Mouse (Mus musculus): ENCODE data around the gene Cphx3.
"Not testable (repeated sequence)": the region's sequence is repeated elsewhere in the genome, so short reads cannot be mapped to it uniquely, and the experiment has no call there.

Gene Cphx3

DNA sequence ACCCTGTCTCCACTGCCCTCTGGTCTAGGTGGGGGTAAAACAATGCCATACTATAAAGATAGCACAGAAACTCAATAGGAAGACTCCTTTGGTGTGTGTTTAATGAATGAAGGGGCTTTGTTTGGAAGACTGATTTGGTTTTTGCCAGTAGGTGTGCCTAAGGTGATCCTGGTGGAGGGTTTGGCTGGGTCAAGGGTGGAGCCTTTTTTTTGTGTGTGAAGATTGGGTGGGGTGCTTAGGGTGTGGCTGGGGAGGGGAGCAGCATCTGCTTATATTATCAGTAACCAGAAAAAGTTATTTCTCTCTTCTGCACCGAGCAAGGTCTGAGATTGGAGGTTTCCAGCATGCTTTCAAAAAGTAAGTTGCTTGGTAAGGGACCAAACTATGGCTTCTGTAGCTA is at the start of gene Cphx3:
Gene Cphx3 (plus strand): TSS at position 301 of the 400 bp plus-strand sequence.
- in situ Hi-C loops (cut with MboI; ENCODE audit: unreplicated experiment in 2 of 2), result not testable (repeated sequence)

DNA sequence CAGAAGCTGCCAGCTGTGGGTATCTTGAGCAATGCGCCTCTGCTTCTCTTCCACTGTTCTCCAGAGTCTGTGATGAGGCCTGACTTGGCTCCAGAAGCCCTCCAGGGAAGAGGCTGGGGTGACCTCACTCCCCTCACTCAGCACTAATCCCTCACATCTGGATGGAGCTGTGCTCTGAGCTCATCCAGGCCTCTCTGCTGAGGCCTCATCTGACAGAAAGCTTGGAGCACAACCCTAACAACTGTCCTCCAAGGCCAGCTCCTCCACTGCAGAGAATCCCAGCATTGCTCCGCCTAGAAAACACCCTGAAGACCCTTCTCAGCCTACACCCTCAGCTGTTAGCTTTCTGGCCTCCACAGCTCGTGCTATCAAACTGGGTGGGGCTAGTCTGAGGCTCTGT is 47.7 kb upstream of the Cphx3 start:
- in situ Hi-C loops (cut with MboI; ENCODE audit: unreplicated experiment in 2 of 2), result not testable (repeated sequence)

DNA sequence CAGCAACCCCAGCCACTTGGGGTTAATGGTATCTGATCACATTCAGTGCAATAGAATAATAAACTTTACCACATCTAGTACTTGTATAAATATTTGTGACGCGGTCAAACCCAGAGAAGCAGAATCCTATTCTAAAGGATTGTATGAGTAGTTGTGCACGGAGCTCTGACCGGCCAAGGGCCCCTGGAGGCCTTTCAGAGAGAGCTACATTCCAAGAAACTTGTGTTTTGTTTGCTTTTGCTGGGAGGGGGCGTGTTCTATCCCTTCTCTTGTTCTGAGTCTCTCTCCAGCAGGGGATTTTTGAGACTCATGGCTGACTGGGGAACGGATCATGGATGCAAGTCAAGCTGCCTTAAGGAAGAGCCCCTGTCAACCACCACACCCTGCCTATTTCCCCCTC is 46.7 kb upstream of the Cphx3 start:
- in situ Hi-C loops (cut with MboI; ENCODE audit: unreplicated experiment in 2 of 2), result not testable (repeated sequence)

DNA sequence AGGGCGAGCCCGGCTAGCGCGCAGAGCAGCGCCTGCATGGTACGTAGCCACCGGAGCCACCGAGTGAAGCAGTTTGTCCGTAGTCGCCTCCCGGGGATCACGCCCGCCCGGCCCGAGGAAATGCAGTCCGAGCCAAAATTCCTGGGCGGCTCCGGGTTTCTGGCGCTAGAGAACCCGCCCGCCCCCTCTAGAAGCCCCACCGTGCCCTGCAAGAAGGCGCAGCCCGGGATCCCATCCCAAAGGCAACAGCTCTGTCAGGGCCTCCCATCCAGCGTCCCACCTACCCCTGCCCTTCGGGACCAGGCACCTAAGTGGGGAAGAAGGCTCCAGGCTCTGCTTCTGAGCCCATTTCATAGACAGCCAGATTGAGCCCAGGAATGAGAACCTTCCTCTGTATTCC is 39.5 kb upstream of the Cphx3 start, which contains the start of gene Gm9780:
Gene Gm9780 (minus strand): TSS at position 101 of the 400 bp plus-strand sequence.
- in situ Hi-C loops (cut with MboI; ENCODE audit: unreplicated experiment in 2 of 2), result not testable (repeated sequence)

DNA sequence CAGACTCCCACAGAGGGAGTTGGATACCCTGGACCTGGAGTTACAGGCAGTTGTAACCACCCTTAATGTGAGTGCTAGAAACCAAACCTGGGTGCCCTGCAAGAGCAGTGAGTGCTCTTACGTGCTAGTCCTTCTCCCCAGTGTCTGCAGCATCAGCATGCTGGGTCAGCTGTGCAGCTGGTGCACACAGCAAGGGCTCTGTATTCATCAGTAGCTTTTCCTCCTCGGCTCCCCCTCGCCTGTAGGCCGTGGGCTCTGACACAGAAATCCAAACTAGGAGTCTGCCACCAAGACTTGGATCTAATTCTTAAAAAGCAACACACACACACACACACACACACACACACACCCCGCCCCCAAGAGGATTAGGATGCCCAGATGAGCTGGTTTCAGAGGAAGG is 37.1 kb upstream of the Cphx3 start:
- in situ Hi-C loops (cut with MboI; ENCODE audit: unreplicated experiment in 2 of 2), result not testable (repeated sequence)

DNA sequence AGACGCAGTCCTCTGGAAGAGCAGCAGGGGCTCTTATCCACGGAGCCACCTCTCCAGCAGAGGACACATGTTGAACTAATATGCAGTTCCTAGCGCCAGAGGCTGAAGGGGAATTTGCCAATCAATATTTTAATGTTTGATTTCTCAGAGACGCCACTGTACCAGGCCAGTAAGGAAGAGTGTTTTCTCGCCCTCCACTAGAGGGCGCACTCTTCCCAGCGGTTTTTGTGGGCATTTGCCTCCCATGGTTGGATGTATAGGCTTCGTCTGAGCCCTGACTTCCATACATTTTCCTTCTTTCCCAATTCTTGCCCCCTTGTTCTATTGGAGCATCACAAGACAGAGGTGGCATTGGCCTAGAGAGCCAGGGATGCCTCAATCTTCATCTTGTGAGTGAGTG is 35.1 kb upstream of the Cphx3 start:
- in situ Hi-C loops (cut with MboI; ENCODE audit: unreplicated experiment in 2 of 2), result not testable (repeated sequence)

DNA sequence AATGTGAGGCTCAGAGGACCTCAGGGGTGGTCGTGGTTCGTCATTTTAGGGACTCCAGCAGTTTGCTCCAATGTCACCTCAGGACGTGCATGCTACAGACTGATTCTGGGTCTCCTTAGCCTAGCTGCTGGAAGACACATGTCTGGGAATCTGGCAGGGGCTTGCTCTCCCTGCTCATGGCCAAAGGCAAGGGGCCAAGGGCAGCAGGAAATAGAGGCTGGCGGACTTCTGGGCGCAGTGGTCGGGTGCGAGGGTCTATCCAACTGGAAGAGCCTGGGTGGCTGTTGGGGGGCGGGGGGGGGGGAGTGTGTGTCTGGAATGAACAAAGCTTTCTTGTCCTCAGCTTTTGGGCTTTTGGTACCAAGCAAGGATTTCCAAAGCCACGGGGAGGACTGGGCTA is 33.3 kb upstream of the Cphx3 start:
- in situ Hi-C loops (cut with MboI; ENCODE audit: unreplicated experiment in 2 of 2), result not testable (repeated sequence)

DNA sequence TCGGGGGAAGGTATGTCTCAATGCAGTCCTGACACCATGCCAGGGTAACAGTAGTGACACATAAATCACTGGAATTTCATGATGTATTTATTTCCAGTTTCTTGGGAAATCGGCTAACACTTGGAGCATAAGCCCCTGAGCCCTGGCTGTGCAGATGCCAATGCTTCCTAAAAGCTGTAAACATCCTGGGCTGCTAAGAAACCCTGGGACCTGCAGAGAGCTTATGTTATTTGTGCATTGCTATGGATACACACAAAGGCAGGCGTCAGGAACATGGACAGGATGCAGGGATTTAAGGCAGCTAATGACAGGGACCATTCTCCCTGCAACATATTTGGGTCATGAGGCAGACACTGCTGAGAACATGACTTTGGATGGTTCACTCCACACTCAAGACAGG is 23.9 kb upstream of the Cphx3 start:
- in situ Hi-C loops (cut with MboI; ENCODE audit: unreplicated experiment in 2 of 2), result not testable (repeated sequence)

DNA sequence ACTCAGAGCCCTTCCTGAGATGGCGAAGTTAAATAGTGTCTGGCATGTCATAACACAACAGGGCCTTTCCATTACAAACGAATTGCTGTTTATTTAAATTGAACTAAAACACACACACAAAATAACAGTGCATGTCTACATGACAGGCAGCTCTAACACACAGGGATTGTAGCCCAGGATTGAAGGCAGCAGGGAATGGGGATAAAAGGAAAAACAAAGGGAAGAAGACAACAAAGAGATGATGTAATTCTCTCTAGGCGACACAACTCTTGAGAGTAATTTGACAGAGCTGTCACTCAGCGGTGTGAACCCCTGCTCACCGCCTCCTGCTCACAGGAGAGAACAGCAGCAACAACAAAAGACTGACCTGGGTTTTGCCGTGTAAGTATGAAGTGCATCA is 22.7 kb upstream of the Cphx3 start:
- in situ Hi-C loops (cut with MboI; ENCODE audit: unreplicated experiment in 2 of 2), result not testable (repeated sequence)

DNA sequence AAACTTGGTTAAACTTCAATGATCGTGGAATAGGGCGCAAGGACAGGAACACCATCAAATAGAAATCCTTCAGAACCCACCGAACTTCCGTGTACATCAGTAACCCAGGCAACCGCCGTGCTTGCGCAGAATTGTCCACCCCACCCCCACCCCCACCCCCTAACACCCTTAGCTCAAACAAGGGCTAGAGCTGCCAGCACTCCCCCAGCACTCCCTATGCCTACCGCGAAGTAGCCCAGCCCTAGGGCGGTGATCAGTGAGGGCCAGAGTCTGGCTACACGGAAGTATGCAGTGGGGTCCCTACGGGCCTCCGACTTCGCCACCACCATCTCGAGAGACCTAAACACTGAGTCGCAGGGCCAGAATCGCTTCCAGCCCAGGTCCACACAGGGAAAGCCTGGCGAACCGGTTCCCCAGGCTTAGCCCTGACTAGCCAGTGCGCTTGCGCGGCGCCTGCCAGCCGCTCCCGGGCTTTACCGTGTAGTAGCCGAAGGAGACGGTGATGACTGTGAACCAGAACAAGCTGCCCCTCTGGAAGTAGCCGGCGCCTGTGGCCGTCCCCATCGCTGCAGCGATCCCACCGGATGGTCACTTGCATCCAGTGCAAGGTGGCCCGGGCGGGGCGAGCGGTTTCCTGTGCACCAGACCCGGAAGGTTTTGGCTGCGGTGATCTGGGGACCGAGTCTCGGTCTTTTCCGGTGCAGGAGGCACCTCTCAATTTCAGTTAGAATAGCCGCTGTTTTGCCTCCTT is 15.3 kb upstream of the Cphx3 start:
- in situ Hi-C loops (cut with MboI; ENCODE audit: unreplicated experiment in 2 of 2), result not testable (repeated sequence)

DNA sequence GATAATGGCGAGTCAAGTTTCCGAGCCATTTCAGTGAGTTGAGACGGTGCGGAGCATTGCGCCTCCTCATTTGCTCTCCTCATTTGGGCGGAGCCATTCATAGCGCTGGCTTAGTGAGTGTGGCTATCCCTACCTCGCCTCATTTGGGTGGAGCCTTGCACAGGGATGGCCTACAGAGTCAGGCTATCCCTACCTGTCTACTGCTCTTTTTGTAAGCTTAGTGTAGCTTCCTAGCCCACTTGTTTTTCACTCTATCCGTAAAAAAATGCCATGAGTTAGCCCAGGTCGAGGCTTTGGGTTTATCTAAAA is 14.8 kb upstream of the Cphx3 start, which contains the start of gene Tmem254c:
Gene Tmem254c (minus strand): TSS at position 31 of the 309 bp plus-strand sequence.
- in situ Hi-C loops (cut with MboI; ENCODE audit: unreplicated experiment in 2 of 2), result not testable (repeated sequence)

DNA sequence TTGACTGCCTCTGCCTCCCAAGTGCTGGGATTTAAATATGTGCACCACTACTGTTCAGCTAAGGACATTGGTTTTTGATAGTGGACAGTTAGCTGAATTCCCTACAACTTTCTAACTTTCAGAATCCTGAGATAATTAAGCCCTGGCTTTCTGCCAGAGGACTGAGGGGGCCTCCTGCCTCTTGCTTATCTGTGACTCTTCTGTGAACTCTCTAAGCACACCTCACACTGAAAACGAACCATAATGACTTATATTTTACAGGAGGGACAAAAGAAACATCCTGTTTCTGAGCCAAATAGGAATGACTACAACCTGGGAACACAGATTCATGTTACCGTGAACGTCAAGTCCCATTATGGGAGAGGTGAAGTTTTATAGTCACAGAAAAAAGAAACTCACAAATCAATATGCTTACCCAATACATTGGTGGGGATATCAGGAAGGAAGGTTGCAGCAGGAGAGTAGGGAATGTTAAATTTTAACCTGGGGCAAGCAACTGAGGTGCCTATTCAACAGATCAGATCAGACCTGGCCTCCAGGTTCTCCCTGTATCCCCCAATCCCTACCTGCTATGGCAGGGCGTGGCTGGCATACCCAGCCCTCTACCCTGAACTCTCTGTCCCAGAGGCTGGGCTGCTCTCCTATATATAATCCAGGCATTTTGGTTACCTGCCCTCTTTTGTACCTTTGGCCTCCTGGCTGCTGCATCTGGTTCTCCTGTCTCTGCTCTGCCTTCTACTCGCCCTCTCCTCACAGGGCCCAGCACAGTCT is 5.3 kb upstream of the Cphx3 start:
- in situ Hi-C loops (cut with MboI; ENCODE audit: unreplicated experiment in 2 of 2), result not testable (repeated sequence)

DNA sequence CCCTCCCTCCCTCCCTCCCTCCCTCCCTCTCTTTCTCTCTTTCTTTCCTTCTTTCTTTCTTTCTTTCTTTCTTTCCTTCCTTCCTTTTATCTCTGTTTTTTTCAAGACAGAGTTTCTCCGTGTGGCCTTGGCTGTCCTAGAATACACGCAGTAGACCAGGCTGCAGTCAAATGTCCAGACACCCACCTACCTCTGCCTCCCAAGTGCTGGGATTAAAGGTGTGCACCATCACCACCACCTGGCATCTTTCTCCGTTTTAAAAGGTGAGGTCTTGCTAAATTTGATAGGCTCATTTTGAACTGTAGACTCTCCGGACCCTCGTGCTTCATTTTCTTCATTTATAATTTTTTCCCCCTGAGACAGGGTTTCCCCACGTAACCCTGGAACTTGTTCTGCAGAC is 881 bp upstream of the Cphx3 start, which contains the start of gene Cphx2:
Gene Cphx2 (plus strand): TSS at position 301 of the 400 bp plus-strand sequence.
- in situ Hi-C loops (cut with MboI; ENCODE audit: unreplicated experiment in 2 of 2), result not testable (repeated sequence)

DNA sequence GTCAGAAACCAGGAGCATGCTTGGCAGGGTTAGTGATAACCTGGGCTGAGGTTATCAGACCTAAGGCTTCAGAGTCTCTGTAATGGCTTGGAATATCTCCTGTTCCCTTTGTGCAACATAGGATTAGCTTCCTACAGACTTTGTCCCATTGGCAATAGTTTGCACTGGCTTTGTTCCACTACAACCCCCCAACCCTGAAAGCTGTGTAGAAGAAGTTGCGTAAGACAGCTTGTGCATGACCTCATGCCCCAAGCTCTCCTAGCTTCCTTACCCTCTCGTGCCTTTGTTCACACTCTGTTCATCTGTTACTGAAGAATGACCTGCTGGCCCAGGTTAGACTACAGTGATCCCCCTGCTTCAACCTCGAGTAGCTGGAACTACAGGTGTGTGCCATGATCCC is 15.5 kb downstream of the Cphx3 start:
- in situ Hi-C loops (cut with MboI; ENCODE audit: unreplicated experiment in 2 of 2), result not testable (repeated sequence)

DNA sequence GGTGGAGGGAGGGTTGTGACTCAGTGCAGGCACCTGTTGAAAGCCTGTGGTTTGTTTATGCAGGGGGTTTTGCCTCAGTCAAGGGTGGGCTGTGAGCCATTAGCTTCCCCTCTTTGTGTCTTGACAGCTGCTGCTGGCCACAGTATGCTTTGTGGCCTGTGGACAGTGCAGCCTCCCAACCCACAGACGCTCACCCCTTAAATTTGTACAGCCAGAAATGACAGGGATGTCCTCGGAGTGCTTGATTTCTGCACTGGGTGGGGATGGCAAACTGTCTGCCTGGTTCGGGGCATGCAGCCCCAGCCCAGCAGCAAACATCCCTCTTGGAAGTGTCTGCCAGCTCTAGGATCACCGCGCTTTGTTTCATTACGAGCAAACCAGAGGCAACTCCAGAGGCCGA is 36.1 kb downstream of the Cphx3 start, which contains the start of gene Duxbl2:
Gene Duxbl2 (plus strand): TSS at position 200 of the 400 bp plus-strand sequence.
- in situ Hi-C loops (cut with MboI; ENCODE audit: unreplicated experiment in 2 of 2), result not testable (repeated sequence)

DNA sequence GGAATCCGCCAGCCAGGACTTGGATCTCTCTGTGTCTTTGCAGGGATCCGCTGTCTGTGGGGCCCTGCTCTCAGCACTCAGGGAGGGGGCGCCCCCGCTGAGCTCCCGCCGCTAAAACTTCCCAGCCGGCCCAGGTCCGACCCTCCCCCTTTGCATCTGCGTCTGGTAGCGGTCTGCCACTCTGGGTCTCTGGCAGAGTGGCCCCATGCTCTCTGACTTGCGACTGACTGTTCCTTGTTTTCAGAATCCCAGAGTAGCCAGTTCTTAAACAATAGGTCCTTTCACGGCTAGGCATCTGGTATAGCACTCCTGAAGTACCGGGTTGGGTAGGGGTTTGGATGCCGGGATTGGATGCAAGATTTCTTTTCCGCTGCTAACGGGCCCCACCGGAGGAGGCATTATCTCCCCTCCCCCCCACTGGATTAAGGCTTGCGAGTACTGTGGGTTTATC is 36.5 kb downstream of the Cphx3 start:
- in situ Hi-C loops (cut with MboI; ENCODE audit: unreplicated experiment in 2 of 2), result not testable (repeated sequence)

DNA sequence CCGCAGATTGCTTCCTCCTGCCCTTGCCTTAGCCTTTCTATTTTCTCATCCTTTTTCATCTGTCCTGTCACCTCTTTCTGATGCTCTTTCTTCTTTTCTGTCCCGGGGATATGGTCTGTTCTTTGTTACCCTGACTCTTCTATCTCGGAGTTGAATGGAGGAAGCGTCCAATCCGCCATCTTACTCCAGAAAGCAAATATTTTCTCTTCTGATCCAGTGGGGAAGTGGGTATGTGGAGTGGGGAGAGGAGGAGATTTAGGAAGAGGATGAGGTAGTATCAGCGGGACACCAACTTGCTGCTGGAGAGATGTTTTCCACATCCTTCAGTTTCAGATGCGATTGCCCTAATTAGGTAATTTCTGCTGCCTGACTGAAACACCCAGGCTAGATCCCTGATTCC is 37.0 kb downstream of the Cphx3 start:
- in situ Hi-C loops (cut with MboI; ENCODE audit: unreplicated experiment in 2 of 2), result not testable (repeated sequence)

DNA sequence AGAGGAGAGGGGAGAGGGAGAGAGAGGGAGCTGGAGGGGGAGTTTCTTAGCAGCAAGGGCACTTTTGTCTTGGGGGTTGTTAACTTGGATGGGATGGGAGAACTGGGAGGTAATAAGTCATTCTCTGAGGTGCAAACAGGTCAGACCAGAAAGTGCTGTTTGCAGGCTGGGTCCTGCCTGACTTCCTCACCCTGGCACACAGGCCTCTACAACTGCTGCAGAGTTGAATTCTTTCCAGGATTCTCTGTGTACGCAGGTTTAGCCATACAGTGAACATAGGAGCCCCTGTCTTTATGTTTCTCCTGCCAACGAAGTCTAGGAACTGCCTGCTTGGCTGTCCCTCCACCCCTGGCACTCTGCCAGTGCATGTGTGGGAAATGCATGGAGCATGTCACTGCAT is 65.0 kb downstream of the Cphx3 start:
- in situ Hi-C loops (cut with MboI; ENCODE audit: unreplicated experiment in 2 of 2), result not testable (repeated sequence)

DNA sequence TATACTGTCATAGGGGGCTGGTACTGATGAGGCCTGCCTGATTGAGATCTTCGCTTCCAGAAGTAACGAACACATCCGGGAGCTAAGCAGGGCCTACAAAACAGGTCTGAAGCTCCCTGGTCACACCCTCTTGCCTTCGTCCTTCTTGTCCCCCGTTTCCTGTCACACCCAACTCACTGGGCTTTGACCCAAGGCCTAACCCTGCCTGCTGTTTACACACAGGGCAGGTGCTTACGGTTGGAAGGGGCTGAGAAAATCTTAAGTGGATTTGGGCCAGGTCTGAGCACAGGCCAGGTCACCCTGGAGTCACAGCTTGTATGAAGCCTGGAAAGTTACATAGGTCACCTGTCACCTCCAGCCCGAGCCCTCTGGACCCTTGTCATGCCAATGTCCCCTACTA is 73.9 kb downstream of the Cphx3 start:
- in situ Hi-C loops (cut with MboI; ENCODE audit: unreplicated experiment in 2 of 2), result not testable (repeated sequence)

DNA sequence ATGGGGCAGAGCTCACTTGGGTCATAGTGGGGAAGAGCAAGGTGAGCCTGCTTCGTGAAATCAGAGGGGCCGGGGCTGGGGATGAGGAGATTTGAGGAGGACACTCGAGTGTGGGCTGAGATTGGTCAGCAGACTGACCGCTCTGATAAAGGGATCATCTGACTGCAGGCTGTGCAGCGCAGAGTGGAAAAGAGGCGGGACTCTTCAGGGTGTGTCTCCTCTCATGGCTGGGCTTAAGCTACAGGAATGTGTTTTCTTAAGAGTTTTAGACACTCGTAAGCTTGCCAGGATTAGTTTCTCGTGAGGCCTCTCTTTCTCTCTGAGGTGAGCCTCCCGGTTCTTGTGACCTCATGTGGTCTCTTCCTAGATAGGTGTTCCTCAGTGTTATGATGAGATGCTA is 79.1 kb downstream of the Cphx3 start:
- in situ Hi-C loops (cut with MboI; ENCODE audit: unreplicated experiment in 2 of 2), result not testable (repeated sequence)

DNA sequence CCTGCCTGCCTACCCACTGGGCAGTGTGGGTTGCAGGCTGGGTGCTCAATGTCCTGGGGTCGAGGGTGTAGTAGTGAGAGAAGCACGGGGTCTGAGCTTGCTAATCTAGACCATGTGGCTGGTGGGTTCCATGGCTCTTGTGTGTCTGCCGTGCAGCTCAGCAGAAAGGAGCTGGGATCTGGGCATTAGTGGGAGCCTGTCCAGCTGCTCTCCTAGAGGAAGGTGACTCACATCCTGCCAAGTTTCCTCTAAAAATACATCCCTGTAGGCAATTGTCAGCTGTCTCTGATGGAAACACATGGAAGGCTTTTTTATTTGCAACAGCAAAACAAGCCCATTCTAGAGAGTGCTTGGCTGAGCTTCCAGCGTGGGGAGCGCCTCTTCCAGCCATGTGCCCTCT is 80.3 kb downstream of the Cphx3 start:
- in situ Hi-C loops (cut with MboI; ENCODE audit: unreplicated experiment in 2 of 2), result not testable (repeated sequence)

DNA sequence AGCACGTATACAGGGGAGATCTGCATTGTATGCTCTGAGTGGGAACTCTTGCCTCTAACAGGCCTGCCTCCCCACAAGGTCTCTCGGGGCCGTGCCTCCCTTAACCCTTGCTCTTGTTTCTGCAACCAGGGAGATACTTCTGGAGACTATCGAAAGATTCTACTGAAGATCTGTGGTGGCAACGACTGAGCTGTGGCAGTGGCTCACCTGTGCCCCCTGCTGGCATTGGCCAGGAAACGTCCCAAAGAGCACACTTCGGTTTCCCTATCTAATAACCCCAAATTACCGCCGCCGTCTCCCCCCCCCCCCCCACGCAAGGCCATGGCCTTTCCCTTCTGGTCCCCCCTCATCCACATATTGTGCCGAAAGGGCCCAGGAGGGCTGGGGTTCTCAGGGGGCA is 83.2 kb downstream of the Cphx3 start:
- in situ Hi-C loops (cut with MboI; ENCODE audit: unreplicated experiment in 2 of 2), result not testable (repeated sequence)

Measured in v-Abl transformed pro-B cells (cell line).